Mouse (Mus musculus): Measurements from ENCODE around the gene Lpar3. TPM values are rescaled to one million over a fixed set of nuclear protein-coding genes. Genes with fewer than 3 reads are reported as not detected.
A peak's percentile ranks its signal among the peaks of the same experiment; 100 is the strongest.
"Not testable (repeated sequence)": the region's sequence is repeated elsewhere in the genome, so short reads cannot be mapped to it uniquely, and the experiment has no call there.

Gene Lpar3
- polyA plus RNA-seq, 1 experiment from 2014 or later: 1.4 TPM

DNA sequence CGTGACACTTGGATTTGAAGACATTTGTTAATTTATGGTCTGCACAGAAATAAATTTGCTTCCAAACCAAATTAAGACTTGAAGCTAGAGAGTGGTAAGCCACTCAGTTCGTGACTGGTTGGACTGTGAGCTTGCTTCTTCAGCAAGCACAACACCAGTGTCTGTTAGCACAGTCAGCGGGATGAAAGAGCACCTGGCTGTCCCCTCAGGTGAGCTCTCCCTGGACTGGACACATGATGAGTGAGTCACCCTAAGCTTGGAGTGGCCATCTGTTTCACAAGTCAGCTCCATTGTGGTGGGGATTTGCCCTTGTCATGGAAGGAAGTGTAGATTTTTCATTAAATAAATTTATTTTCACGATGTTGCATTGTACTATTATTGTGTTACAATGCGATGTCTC is 25.6 kb upstream of the Lpar3 start:
- H3K27me3 ChIP-seq: no peaks in the 10 kb centered on the region
- H3K27ac ChIP-seq: no peak overlapping the region
- H3K9me3 ChIP-seq: no peaks in the 10 kb centered on the region
- WGBS: 87% methylated on average over 5 of the region's 5 CpGs
- no peaks in the 10 kb centered on the region for H3K4me1 ChIP-seq
- H3K4me3 ChIP-seq: no peak overlapping the region
- H3K9ac ChIP-seq: no peak overlapping the region
- no peak for ATAC-seq (ENCODE audit: insufficient number of reproducible peaks, insufficient read depth, low FRiP score, low TSS enrichment)
- H3K4me2 ChIP-seq (replicated peaks): no peak overlapping the region
- H3K36me3 ChIP-seq: no peaks in the 10 kb centered on the region

DNA sequence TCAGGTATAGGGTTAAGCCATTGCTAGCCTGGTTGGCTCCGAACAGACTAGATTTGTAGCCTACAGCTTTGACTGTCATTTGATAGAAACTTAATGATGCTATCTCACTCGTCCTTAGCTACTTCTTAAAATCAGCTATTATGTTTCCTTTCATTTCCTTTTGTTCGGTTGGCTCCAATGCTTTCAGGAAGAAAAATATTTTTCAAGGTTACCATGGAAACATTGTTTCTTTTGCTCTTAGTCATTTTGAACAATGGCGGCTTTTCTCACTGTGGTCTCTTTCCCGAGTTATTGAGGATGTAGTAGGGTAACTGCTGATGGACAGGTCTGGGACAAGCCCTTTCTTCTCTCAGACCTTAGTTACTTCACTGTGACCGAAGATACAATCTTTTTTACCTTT is 24.5 kb upstream of the Lpar3 start:
- Histone ChIP-seq H3K4me2 (replicated peaks) (no peak overlapping the region), H3K36me3 (no peaks in the 10 kb centered on the region), H3K27ac (no peak overlapping the region), H3K9ac (no peak overlapping the region), H3K27me3 (no peaks in the 10 kb centered on the region), H3K4me1 (no peaks in the 10 kb centered on the region), H3K4me3 (no peak overlapping the region), H3K9me3 (no peaks in the 10 kb centered on the region)
- WGBS: 65% methylated on average over 6 of the region's 6 CpGs
- ATAC-seq (ENCODE audit: insufficient number of reproducible peaks, insufficient read depth, low FRiP score, low TSS enrichment): no peak

DNA sequence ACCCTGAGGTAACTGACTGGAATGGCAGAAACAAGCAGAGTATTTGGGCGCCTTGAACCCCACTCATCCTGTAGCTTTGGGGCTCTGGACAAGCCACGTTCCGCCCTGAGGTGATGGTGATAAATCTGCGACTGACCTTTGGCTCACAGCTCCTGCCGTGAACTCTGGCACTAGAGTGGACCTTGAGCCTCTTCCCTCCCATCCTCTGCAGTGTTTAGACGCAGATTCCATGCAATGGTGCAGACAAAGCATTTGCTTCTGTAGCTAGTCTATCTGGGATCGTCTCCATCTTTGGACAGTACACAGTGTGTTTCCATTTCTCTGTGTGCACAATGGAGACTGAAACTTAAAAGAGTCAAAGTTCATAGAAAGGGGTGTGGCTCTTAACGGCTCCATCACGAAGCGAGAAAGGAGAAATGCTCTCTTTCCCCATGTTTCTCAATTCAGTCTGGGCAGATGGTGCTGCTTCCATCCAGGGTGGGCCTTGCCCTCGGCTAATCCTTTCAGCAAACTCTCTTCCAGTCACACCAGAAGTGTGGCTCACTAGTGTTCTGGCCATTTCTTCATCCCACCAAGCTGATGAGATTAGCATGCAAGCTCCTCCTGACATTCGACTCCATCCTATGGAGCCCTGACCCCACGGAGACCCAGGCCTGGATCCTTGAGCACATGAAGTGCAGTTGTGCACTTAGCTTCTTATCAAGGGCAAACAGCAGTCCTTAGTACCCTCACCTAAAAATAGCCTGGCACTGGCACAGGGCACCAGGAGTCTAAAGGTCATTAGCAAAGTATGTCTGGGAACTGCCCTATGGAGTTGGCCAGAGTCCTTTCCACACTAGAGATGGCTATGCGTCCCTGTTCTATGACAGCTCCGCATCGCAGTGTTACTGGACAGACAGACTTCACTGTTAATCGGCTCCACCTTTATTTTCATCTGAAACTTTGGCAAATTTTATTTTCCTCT is 23.7 kb upstream of the Lpar3 start:
- Histone ChIP-seq H3K4me2 (replicated peaks) (no peak overlapping the region), H3K36me3 (no peaks in the 10 kb centered on the region), H3K4me1 (no peaks in the 10 kb centered on the region), H3K4me3 (no peak overlapping the region), H3K9ac (no peak overlapping the region), H3K27ac (no peak overlapping the region), H3K27me3 (no peaks in the 10 kb centered on the region), H3K9me3 (no peaks in the 10 kb centered on the region)
- ATAC-seq (ENCODE audit: insufficient number of reproducible peaks, insufficient read depth, low FRiP score, low TSS enrichment): no peak
- WGBS: 79% methylated on average over 17 of the region's 17 CpGs

DNA sequence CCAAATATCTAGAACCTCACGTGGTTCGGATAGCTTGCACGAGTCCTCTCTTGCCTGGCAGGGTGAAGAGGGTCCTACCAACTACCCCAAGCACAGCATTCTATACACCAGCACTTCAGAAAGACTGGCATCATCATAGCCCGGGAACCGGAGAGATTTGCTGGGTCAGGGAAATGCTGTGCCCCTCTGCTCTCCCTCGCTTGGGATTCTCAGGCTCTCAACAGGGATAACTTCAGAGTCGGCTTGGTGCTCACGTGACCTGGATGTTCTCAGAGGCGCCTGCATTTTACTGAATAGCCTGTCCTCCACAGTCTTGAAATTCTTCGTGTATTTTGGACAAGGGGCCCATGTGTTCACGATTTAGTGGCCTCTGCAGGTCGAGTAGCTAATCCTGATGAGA is 23.0 kb upstream of the Lpar3 start:
- no peaks in the 10 kb centered on the region for H3K27me3 ChIP-seq
- H3K9me3 ChIP-seq: no peaks in the 10 kb centered on the region
- no peak overlapping the region for H3K27ac ChIP-seq
- no peak overlapping the region for H3K4me2 ChIP-seq (replicated peaks)
- H3K36me3 ChIP-seq: no peaks in the 10 kb centered on the region
- no peak overlapping the region for H3K9ac ChIP-seq
- no peak for ATAC-seq (ENCODE audit: insufficient number of reproducible peaks, insufficient read depth, low FRiP score, low TSS enrichment)
- H3K4me3 ChIP-seq: no peak overlapping the region
- WGBS: 79% methylated on average over 12 of the region's 12 CpGs
- no peaks in the 10 kb centered on the region for H3K4me1 ChIP-seq

DNA sequence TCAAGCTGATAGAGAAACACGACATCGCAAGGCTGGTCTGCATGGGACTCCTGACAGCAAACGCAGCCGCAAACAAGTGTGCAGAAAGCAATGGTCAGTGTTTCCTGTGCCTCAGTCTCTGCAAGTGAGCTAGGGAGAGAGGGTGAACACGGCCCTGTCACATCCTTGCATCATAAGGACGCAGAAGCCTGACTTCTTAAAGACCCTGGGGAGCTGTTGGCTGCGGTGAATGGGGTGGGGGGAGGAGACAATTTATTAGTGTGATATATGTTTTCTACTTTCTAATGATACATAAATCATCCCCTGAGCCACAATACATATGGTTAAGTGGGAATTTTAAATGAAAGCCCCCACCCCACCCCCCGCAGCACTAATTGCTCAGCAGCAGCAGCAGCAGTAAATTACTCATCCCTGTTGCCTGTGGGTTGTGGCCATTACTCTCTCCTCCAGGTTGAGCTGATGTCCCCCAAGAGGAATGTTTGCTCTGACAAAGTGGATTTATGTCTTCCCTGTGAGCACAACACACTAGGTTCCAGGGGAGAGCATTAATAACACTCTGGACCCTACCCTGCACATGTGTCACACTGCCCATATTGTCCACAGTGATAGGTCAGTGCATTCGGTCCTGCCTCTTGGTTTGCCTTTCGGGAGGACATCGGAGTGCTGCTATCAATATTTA is 21.8 kb upstream of the Lpar3 start:
- Histone ChIP-seq H3K9ac (no peak overlapping the region), H3K9me3 (no peaks in the 10 kb centered on the region), H3K27ac (no peak overlapping the region), H3K27me3 (no peaks in the 10 kb centered on the region), H3K4me3 (no peak overlapping the region), H3K4me1 (no peaks in the 10 kb centered on the region), H3K4me2 (replicated peaks) (no peak overlapping the region), H3K36me3 (no peaks in the 10 kb centered on the region)
- 83% methylated on average over 11 of the region's 11 CpGs for WGBS
- ATAC-seq (ENCODE audit: insufficient number of reproducible peaks, insufficient read depth, low FRiP score, low TSS enrichment): 0 out of 2 replicates have a peak, but pooled peaks have one; percentile 22

DNA sequence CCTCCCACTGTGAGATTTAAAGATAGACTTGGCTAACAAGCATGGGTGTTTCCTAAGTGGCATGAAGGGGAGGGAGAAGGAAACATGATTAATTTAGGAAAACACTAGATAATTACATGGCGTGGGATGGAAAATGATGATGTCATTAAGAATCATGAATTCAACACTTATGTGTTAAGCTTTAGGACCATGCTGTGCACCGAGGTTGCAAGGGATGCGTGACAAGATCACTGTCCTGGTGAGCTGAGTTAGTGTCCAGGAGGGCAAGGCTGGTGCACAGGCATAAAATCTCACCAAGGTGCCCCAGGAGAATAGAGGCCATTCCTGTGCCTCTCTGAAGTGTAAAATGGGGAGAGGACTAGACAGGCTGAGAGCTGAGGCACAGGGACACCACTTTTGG is 21.3 kb upstream of the Lpar3 start:
- H3K4me2 ChIP-seq (replicated peaks): no peak overlapping the region
- no peaks in the 10 kb centered on the region for H3K27me3 ChIP-seq
- H3K9ac ChIP-seq: no peak overlapping the region
- no peaks in the 10 kb centered on the region for H3K4me1 ChIP-seq
- H3K4me3 ChIP-seq: no peak overlapping the region
- H3K36me3 ChIP-seq: no peaks in the 10 kb centered on the region
- no peak overlapping the region for H3K27ac ChIP-seq
- no peaks in the 10 kb centered on the region for H3K9me3 ChIP-seq
- no peak for ATAC-seq (ENCODE audit: insufficient number of reproducible peaks, insufficient read depth, low FRiP score, low TSS enrichment)
- WGBS: 81% methylated on average over 3 of the region's 3 CpGs

DNA sequence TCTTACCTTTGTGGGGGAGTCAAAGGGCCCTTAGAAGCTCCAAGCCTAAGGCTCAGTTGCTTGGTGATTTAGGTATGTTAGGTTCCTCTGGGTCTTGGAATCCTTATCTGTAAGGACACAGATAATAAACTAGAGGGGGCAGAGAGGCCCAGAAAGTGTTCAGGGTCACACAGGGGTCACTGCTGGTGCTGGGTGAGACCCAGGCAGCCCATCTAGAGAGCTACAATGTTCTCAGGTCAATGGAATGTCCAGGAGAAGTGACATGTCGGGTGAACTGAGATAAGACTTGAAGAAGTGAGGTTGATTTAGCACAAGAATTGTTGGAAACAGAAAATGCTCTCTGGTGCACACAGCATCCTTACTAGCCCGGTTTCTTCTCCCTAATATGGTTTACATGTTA is 16.4 kb upstream of the Lpar3 start:
- Histone ChIP-seq H3K4me2 (replicated peaks) (no peak overlapping the region), H3K9me3 (no peaks in the 10 kb centered on the region), H3K4me1 (no peaks in the 10 kb centered on the region), H3K4me3 (no peak overlapping the region), H3K27ac (no peak overlapping the region), H3K36me3 (no peaks in the 10 kb centered on the region), H3K27me3 (no peaks in the 10 kb centered on the region), H3K9ac (no peak overlapping the region)
- no peak for ATAC-seq (ENCODE audit: insufficient number of reproducible peaks, insufficient read depth, low FRiP score, low TSS enrichment)
- 80% methylated on average over 2 of the region's 2 CpGs for WGBS

DNA sequence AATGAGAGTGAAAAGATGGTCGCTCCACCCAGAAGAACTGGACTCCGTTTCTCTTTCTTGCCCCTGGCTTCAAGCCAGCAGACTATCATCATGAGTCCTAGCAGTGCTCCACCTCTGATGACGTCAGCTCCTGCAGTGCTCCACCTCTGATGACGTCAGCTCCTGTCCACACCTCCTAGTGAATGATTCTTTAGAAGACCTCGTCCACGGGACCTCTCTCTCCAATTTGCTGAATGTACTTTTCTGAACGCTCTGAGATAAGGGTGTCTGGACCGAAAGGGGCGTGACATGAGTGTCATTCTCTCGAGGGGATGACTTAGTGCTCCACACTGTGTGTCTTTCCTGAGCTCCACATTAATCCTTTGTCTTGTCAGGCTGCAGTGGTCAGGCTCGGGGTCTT is 15.5 kb upstream of the Lpar3 start:
- Histone ChIP-seq H3K27me3 (no peaks in the 10 kb centered on the region), H3K4me1 (no peaks in the 10 kb centered on the region), H3K9ac (no peak overlapping the region), H3K9me3 (no peaks in the 10 kb centered on the region), H3K4me3 (no peak overlapping the region), H3K27ac (no peak overlapping the region), H3K4me2 (replicated peaks) (no peak overlapping the region), H3K36me3 (no peaks in the 10 kb centered on the region)
- WGBS: 82% methylated on average over 11 of the region's 11 CpGs
- ATAC-seq (ENCODE audit: insufficient number of reproducible peaks, insufficient read depth, low FRiP score, low TSS enrichment): no peak

DNA sequence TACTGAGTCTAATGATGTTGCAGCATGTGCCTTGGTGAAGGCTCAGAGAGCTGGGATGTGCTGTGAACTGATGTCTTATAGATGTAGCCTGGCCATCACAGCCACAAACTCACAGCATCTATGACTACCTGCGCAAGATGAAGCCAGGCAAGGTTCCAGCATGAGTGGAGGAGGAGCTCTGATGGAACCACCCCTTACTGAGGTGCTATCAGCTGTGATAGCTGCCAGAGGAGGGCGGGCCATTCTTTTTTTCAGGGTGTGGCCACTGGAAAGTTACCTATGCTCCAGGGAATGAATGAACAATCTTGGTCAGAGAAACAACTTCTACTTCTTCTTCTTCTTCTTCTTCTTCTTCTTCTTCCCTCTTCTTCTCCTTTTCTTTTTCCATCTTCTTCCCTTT is 14.1 kb upstream of the Lpar3 start:
- no peak overlapping the region for H3K27ac ChIP-seq
- no peak overlapping the region for H3K9ac ChIP-seq
- no peaks in the 10 kb centered on the region for H3K4me1 ChIP-seq
- H3K4me2 ChIP-seq (replicated peaks): no peak overlapping the region
- H3K36me3 ChIP-seq: no peaks in the 10 kb centered on the region
- ATAC-seq (ENCODE audit: insufficient number of reproducible peaks, insufficient read depth, low FRiP score, low TSS enrichment): no peak
- H3K4me3 ChIP-seq: no peak overlapping the region
- 76% methylated on average over 2 of the region's 2 CpGs for WGBS
- H3K9me3 ChIP-seq: no peaks in the 10 kb centered on the region
- H3K27me3 ChIP-seq: no peaks in the 10 kb centered on the region

DNA sequence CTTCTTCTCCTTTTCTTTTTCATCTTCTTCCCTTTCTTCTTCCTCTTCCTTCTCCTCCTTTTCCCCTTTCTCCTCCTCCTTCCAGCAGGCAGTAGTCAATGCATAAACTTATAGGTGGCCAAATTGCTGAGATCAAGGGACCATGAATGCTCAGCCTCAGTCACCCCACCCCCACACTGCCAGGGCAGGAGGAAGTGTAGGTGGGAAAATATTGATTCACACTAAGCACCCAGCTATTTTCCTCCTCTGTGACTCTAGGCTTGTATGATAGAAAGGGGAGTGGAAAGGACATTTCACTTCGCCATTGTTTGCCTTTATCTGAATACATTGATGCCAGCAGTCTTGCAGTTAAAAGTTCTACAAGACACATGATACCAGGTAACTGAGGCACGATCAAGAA is 13.3 kb upstream of the Lpar3 start:
- no peaks in the 10 kb centered on the region for H3K27me3 ChIP-seq
- no peaks in the 10 kb centered on the region for H3K4me1 ChIP-seq
- H3K9ac ChIP-seq: no peak overlapping the region
- H3K4me3 ChIP-seq: no peak overlapping the region
- no peaks in the 10 kb centered on the region for H3K36me3 ChIP-seq
- H3K9me3 ChIP-seq: no peaks in the 10 kb centered on the region
- no peak for ATAC-seq (ENCODE audit: insufficient number of reproducible peaks, insufficient read depth, low FRiP score, low TSS enrichment)
- WGBS: 76% methylated on average over 2 of the region's 2 CpGs
- no peak overlapping the region for H3K4me2 ChIP-seq (replicated peaks)
- no peak overlapping the region for H3K27ac ChIP-seq

DNA sequence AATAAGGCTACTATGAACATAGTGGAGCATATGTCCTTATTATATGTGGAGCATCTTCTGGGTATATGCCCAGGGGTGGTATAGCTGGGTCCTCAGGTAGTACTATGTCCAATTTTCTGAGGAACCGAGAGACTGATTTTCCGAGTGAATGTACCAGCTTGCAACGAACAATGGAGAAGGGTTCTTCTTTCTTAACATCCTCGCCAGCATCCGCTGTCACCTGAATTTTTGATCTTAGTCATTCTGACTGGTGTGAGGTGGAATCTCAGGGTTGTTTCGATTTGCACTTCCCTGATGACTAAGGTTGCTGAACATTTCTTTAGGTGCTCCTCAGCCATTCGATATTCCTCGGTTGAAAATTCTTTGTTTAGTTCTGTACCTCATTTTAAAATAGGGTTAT is 11.0 kb upstream of the Lpar3 start:
- not testable (repeated sequence) for H3K4me2 ChIP-seq (replicated peaks); H3K27me3 ChIP-seq; H3K36me3 ChIP-seq; ATAC-seq (ENCODE audit: insufficient number of reproducible peaks, insufficient read depth, low FRiP score, low TSS enrichment); H3K9me3 ChIP-seq; H3K4me3 ChIP-seq; H3K9ac ChIP-seq; H3K27ac ChIP-seq; H3K4me1 ChIP-seq
- 91% methylated on average over 8 of the region's 8 CpGs for WGBS

DNA sequence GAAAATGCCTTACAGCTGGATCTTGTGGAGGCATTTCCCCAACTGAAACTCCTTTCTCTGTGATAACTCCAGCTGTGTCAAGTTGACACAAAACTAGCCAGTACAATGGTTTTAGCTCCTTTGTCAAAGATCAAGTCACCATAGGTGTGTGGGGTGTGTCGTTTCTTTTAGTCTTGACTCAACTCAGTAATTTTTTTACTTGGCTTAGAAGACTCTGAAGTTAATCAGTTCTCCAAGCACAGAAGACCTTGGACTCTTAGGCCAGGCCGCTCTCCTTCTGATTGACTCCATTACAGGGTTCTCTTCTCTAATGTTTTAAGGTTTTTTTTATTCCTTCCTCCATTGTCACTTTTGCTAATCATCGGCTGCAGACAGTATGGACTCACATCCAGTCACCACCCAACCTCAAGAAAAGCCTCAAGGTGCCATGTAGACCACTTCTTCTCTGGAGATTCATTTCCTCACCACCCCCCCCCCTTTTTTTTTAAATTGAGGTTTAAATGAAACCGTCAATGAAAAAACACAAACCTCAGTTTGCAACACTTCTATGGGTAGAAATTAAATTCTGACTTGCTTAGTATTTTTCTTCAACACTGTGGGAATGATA is 9.5 kb upstream of the Lpar3 start:
- H3K4me2 ChIP-seq (replicated peaks): no peak overlapping the region
- H3K4me1 ChIP-seq: no peaks in the 10 kb centered on the region
- H3K9me3 ChIP-seq: no peaks in the 10 kb centered on the region
- H3K4me3 ChIP-seq: no peak overlapping the region
- no peaks in the 10 kb centered on the region for H3K27me3 ChIP-seq
- no peak overlapping the region for H3K27ac ChIP-seq
- no peak for ATAC-seq (ENCODE audit: insufficient number of reproducible peaks, insufficient read depth, low FRiP score, low TSS enrichment)
- no peaks in the 10 kb centered on the region for H3K36me3 ChIP-seq
- WGBS: 91% methylated on average over 4 of the region's 4 CpGs
- no peak overlapping the region for H3K9ac ChIP-seq
